Mouse (Mus musculus): ENCODE data around the gene Megf11. TPM values are rescaled to one million over a fixed set of nuclear protein-coding genes. Genes with fewer than 3 reads are reported as not detected.

The Megf11 gene
- polyA plus RNA-seq, 2 experiments: 0.80 to 1.0 TPM

DNA sequence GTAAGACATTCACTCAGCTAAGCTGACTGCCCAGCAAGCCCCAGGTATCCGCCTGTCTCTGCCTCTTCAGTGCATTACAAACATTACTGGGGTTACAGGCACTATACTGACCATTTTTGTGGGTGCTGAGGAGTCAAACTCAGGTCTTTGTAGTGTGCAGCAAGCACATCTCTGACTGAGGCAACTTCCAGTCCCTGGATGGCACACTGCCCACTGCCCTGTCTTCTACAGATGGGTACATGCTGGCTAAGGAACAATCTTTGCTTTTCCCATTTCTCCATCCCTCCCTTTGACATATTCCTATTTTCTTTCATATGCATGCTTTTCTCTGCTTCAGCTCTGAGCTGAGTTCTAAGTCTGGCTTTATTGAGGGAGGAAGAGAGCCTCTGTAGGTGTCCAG is 38.5 kb downstream of the Megf11 start:
- 92% methylated on average over 1 of the region's 1 CpGs for WGBS
- Histone ChIP-seq H3K36me3 (ENCODE audit: control insufficient read depth, insufficient read depth, low read length) (no peaks in the 10 kb centered on the region), H3K4me1 (ENCODE audit: control insufficient read depth, insufficient read depth, low read length) (no peaks in the 10 kb centered on the region), H3K9me3 (ENCODE audit: control insufficient read depth, low read length) (no peaks in the 10 kb centered on the region), H3K27me3 (ENCODE audit: control insufficient read depth, insufficient read depth, low read length) (no peaks in the 10 kb centered on the region), H3K4me3 (replicated peaks; ENCODE audit: low read length) (no peak overlapping the region), H3K4me2 (replicated peaks; ENCODE audit: low read depth, low read length, severe bottlenecking) (no peak overlapping the region), H3K27ac (replicated peaks; ENCODE audit: low read depth, low read length) (no peak overlapping the region), H3K9ac (ENCODE audit: low read depth, low read length, severe bottlenecking) (no peak overlapping the region)
- DNase-seq (ENCODE audit: low spot score) (no peak), ATAC-seq (ENCODE audit: low FRiP score, low read depth) (no peak)
- no peak for TF ChIP-seq POLR2A (IDR thresholded peaks at IDR 0.05; ENCODE audit: borderline replicate concordance, extremely low read depth, insufficient read depth, insufficient read length)

- TF ChIP-seq POLR2A (IDR thresholded peaks at IDR 0.05; ENCODE audit: borderline replicate concordance, extremely low read depth, insufficient read depth, insufficient read length): no peak
- no peak overlapping the region for H3K9ac ChIP-seq (ENCODE audit: low read depth, low read length, severe bottlenecking)
- no peaks in the 10 kb centered on the region for H3K4me1 ChIP-seq (ENCODE audit: control insufficient read depth, insufficient read depth, low read length)
- H3K9me3 ChIP-seq (ENCODE audit: control insufficient read depth, low read length): no peaks in the 10 kb centered on the region
- WGBS: 81% methylated on average over 2 of the region's 2 CpGs
- no peak overlapping the region for H3K4me3 ChIP-seq (replicated peaks; ENCODE audit: low read length)
- ATAC-seq (ENCODE audit: low FRiP score, low read depth) (no peak), DNase-seq (ENCODE audit: low spot score) (no peak)
- H3K36me3 ChIP-seq (ENCODE audit: control insufficient read depth, insufficient read depth, low read length): no peaks in the 10 kb centered on the region
- H3K4me2 ChIP-seq (replicated peaks; ENCODE audit: low read depth, low read length, severe bottlenecking): no peak overlapping the region
- H3K27ac ChIP-seq (replicated peaks; ENCODE audit: low read depth, low read length): no peak overlapping the region
- no peaks in the 10 kb centered on the region for H3K27me3 ChIP-seq (ENCODE audit: control insufficient read depth, insufficient read depth, low read length)
These were observed 50.7 kb downstream of the Megf11 start for GRCm38 (mm10) chr9:64436121-64436520.

- no peaks in the 10 kb centered on the region for H3K9me3 ChIP-seq (ENCODE audit: control insufficient read depth, low read length)
- no peaks in the 10 kb centered on the region for H3K36me3 ChIP-seq (ENCODE audit: control insufficient read depth, insufficient read depth, low read length)
- WGBS: 82% methylated on average over 7 of the region's 7 CpGs
- no peaks in the 10 kb centered on the region for H3K27me3 ChIP-seq (ENCODE audit: control insufficient read depth, insufficient read depth, low read length)
- H3K9ac ChIP-seq (ENCODE audit: low read depth, low read length, severe bottlenecking): no peak overlapping the region
- H3K4me2 ChIP-seq (replicated peaks; ENCODE audit: low read depth, low read length, severe bottlenecking): no peak overlapping the region
- H3K4me1 ChIP-seq (ENCODE audit: control insufficient read depth, insufficient read depth, low read length): no peaks in the 10 kb centered on the region
- no peak for TF ChIP-seq POLR2A (IDR thresholded peaks at IDR 0.05; ENCODE audit: borderline replicate concordance, extremely low read depth, insufficient read depth, insufficient read length)
- ATAC-seq (ENCODE audit: low FRiP score, low read depth): no peak
- H3K4me3 ChIP-seq (replicated peaks; ENCODE audit: low read length): no peak overlapping the region
- H3K27ac ChIP-seq (replicated peaks; ENCODE audit: low read depth, low read length): no peak overlapping the region
- no peak for DNase-seq (ENCODE audit: low spot score)
These were observed 54.7 kb downstream of the Megf11 start for GRCm38 (mm10) chr9:64440101-64440500.

DNA sequence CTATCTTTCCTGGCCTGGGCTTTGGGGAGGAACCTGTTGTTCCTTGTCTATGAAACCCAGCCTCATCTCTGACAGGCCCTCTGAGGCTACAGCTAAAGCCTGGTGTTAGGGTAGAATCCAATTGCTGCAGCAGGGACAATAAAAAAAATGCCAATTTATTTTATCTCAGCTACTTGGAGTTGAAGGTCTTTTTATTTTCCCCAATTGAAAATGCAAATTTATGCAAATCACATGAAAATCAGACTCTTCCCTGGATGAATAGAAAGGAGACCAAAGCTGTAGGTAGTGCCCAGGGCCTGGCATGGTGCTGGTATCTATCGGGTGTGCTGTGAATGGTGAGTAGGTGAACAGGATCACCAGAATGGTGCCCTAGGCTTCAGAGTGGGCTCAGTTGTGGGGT is 60.6 kb downstream of the Megf11 start:
- no peak overlapping the region for H3K4me2 ChIP-seq (replicated peaks; ENCODE audit: low read depth, low read length, severe bottlenecking)
- H3K36me3 ChIP-seq (ENCODE audit: control insufficient read depth, insufficient read depth, low read length): no peaks in the 10 kb centered on the region
- no peak overlapping the region for H3K27ac ChIP-seq (replicated peaks; ENCODE audit: low read depth, low read length)
- H3K4me3 ChIP-seq (replicated peaks; ENCODE audit: low read length): no peak overlapping the region
- no peaks in the 10 kb centered on the region for H3K9me3 ChIP-seq (ENCODE audit: control insufficient read depth, low read length)
- WGBS: 86% methylated on average over 1 of the region's 1 CpGs
- DNase-seq (ENCODE audit: low spot score) (no peak), ATAC-seq (ENCODE audit: low FRiP score, low read depth) (no peak)
- H3K4me1 ChIP-seq (ENCODE audit: control insufficient read depth, insufficient read depth, low read length): peaks cover 13% of the 10 kb centered on the region
- H3K9ac ChIP-seq (ENCODE audit: low read depth, low read length, severe bottlenecking): no peak overlapping the region
- no peaks in the 10 kb centered on the region for H3K27me3 ChIP-seq (ENCODE audit: control insufficient read depth, insufficient read depth, low read length)
- TF ChIP-seq POLR2A (IDR thresholded peaks at IDR 0.05; ENCODE audit: borderline replicate concordance, extremely low read depth, insufficient read depth, insufficient read length): no peak

DNA sequence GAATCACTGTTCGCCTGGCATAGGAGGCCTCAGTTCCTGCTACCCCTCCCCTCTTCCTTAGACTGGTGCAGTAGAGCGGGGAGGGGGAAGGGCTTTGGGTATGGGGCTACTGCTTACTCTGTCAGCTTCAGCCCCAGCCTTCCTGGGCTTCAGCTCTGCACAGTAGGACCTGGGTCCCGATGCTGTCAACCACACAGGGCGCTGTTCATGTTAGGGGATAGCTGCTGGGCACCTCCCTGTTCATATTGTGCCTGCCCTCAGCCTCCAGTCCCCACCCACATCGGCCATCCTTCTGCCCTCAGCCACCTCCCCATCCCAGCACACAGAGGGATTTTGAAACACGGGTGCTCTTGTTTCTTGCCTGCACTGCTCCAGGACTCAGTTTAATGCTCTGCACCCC is 61.6 kb downstream of the Megf11 start:
- Histone ChIP-seq H3K9ac (ENCODE audit: low read depth, low read length, severe bottlenecking) (no peak overlapping the region), H3K36me3 (ENCODE audit: control insufficient read depth, insufficient read depth, low read length) (no peaks in the 10 kb centered on the region), H3K4me3 (replicated peaks; ENCODE audit: low read length) (no peak overlapping the region), H3K9me3 (ENCODE audit: control insufficient read depth, low read length) (no peaks in the 10 kb centered on the region), H3K4me1 (ENCODE audit: control insufficient read depth, insufficient read depth, low read length) (peaks cover 13% of the 10 kb centered on the region), H3K27me3 (ENCODE audit: control insufficient read depth, insufficient read depth, low read length) (no peaks in the 10 kb centered on the region), H3K27ac (replicated peaks; ENCODE audit: low read depth, low read length) (no peak overlapping the region), H3K4me2 (replicated peaks; ENCODE audit: low read depth, low read length, severe bottlenecking) (peak overlapping the region; percentile 16; the same call in 1 of the 2 replicates)
- 39% methylated on average over 6 of the region's 6 CpGs for WGBS
- ATAC-seq (ENCODE audit: low FRiP score, low read depth): no peak
- TF ChIP-seq POLR2A (IDR thresholded peaks at IDR 0.05; ENCODE audit: borderline replicate concordance, extremely low read depth, insufficient read depth, insufficient read length): no peak
- DNase-seq (ENCODE audit: low spot score): no peak

DNA sequence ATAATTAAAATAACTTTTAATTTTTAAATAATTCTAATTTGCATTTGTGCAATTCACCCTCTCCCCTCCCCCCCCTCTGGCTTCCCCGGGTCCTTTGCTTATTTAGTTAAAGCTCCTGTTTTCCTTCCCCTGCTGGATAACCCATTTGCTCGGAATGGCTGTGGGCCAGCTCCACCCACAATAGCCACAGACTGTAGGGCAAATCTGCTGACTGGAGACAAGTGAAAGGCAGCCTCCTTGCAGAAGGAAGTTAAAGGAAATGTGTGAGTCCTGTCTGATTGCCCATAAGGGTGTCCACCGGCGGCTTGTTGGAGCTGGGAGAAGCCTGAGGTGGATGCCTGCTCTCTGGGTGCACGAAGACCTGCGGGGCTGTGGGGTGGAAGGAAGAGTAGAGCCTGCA is 62.1 kb downstream of the Megf11 start:
- Histone ChIP-seq H3K4me3 (replicated peaks; ENCODE audit: low read length) (no peak overlapping the region), H3K9me3 (ENCODE audit: control insufficient read depth, low read length) (no peaks in the 10 kb centered on the region), H3K27ac (replicated peaks; ENCODE audit: low read depth, low read length) (no peak overlapping the region), H3K4me2 (replicated peaks; ENCODE audit: low read depth, low read length, severe bottlenecking) (peak overlapping the region; percentile 16; the same call in 1 of the 2 replicates), H3K36me3 (ENCODE audit: control insufficient read depth, insufficient read depth, low read length) (no peaks in the 10 kb centered on the region), H3K27me3 (ENCODE audit: control insufficient read depth, insufficient read depth, low read length) (no peaks in the 10 kb centered on the region), H3K4me1 (ENCODE audit: control insufficient read depth, insufficient read depth, low read length) (peaks cover 13% of the 10 kb centered on the region), H3K9ac (ENCODE audit: low read depth, low read length, severe bottlenecking) (no peak overlapping the region)
- TF ChIP-seq POLR2A (IDR thresholded peaks at IDR 0.05; ENCODE audit: borderline replicate concordance, extremely low read depth, insufficient read depth, insufficient read length): no peak
- WGBS: 38% methylated on average over 6 of the region's 6 CpGs
- ATAC-seq (ENCODE audit: low FRiP score, low read depth) (0 out of 2 replicates have a peak, but pooled peaks have one; percentile 44), DNase-seq (ENCODE audit: low spot score) (peak; percentile 51)
